Mouse (Mus musculus) lung, postnatal 0 days (tissue): ENCODE measurements around the gene 5730455P16Rik. TPM values are rescaled to one million over a fixed set of nuclear protein-coding genes. Genes with fewer than 3 reads are reported as not detected.

ENCODE experiments used
- ATAC-seq: fragments of 200-750 bp; cut with Nextera tagmentation; 2 replicates; pipeline ENCODE4 v1.8.0; 2017; ENCODE audit warnings: moderate library complexity
- DNase-seq: peaks from one replicate; pipeline ENCODE4 v3.0.0-alpha.2; 2016; ENCODE audit warnings: low spot score
- H3K27ac ChIP-seq: fragments of 300-500 bp; sonication (generic); 2 replicates; pipeline ENCODE4 v1.5.1; 2014; ENCODE audit warnings: antibody characterized with exemption, mild to moderate bottlenecking, low read length, mixed read lengths
- H3K27me3 ChIP-seq: fragments of 300-500 bp; sonication (generic); replicated peaks from 2 replicates; pipeline ENCODE4 v1.6.1; 2014; ENCODE audit warnings: low read length, mixed read lengths; ENCODE audit not compliant: insufficient read depth
- H3K36me3 ChIP-seq: fragments of 300-500 bp; sonication (generic); 2 replicates; pipeline ENCODE4 v1.6.1; 2014; ENCODE audit warnings: low read length, mixed read lengths; ENCODE audit not compliant: insufficient read depth
- H3K4me1 ChIP-seq: fragments of 300-500 bp; sonication (generic); 2 replicates; pipeline ENCODE4 v1.6.1; 2014; ENCODE audit warnings: antibody characterized with exemption, low read depth, low read length, mixed read lengths; ENCODE audit not compliant: insufficient read depth
- H3K4me2 ChIP-seq: fragments of 300-500 bp; sonication (generic); replicated peaks from 2 replicates; pipeline ENCODE4 v1.6.1; 2014; ENCODE audit warnings: low read depth, mild to moderate bottlenecking, low read length, moderate library complexity, mixed read lengths
- H3K4me3 ChIP-seq: fragments of 300-500 bp; sonication (generic); 2 replicates; pipeline ENCODE4 v1.5.1; 2014; ENCODE audit warnings: low read depth, low read length
- H3K9ac ChIP-seq: fragments of 300-500 bp; sonication (generic); replicated peaks from 2 replicates; pipeline ENCODE4 v1.6.1; 2014; ENCODE audit warnings: low read depth, mild to moderate bottlenecking
- H3K9me3 ChIP-seq: fragments of 300-500 bp; sonication (generic); 2 replicates; pipeline ENCODE4 v1.6.1; 2016; ENCODE audit warnings: low read length, mixed read lengths
- CTCF ChIP-seq: IDR thresholded peaks from 2 replicates; pipeline ENCODE4 v1.5.1; 2016; ENCODE audit warnings: antibody characterized with exemption, mild to moderate bottlenecking
- EP300 ChIP-seq: IDR thresholded peaks from 2 replicates; pipeline ENCODE4 v1.6.1; 2016; ENCODE audit warnings: antibody characterized with exemption, mild to moderate bottlenecking, control low read depth
- WGBS: fragments of 180-500 bp; shearing (Covaris S2); extraction: QIAGEN DNeasy Blood & Tissue Kit; methylation state at CpG from one replicate; pipeline ENCODE4 v1.1.7; 2014; 5-methylcytosine and 5-hydroxymethylcytosine counted together
- polyA plus RNA-seq: library from polyadenylated mRNA; unstranded; fragments of >200 nt; fragmentation: Nextera tagmentation; extraction: Ambion mirVana; gene quantifications from 2 replicates; pipeline ENCODE4 v1.2.1, GENCODE M21; 2015

The 5730455P16Rik gene
- polyA plus RNA-seq, 1 experiment from 2014 or later, result 13.3 TPM

GRCm38 (mm10) chr11:80312049-80312448, 65.8 kb downstream of the 5730455P16Rik start:
- Histone ChIP-seq H3K9me3 (no peaks in the 10 kb centered on the region), H3K4me2 (no peak overlapping the region), H3K27ac (no peak overlapping the region), H3K4me1 (no peaks in the 10 kb centered on the region), H3K36me3 (no peaks in the 10 kb centered on the region), H3K9ac (no peak overlapping the region), H3K4me3 (no peak overlapping the region), H3K27me3 (no peaks in the 10 kb centered on the region)
- ATAC-seq (no peak), DNase-seq (no peak)
- no peak for TF ChIP-seq EP300
- TF ChIP-seq CTCF, result no peak
- 35% methylated on average over 2 of the region's 2 CpGs for WGBS

- Histone ChIP-seq H3K4me2 (no peak overlapping the region), H3K27ac (no peak overlapping the region), H3K4me3 (no peak overlapping the region), H3K27me3 (no peaks in the 10 kb centered on the region), H3K4me1 (no peaks in the 10 kb centered on the region), H3K9me3 (no peaks in the 10 kb centered on the region), H3K9ac (no peak overlapping the region), H3K36me3 (no peaks in the 10 kb centered on the region)
- ATAC-seq (no peak), DNase-seq (no peak)
- 60% methylated on average over 4 of the region's 4 CpGs for WGBS
- TF ChIP-seq EP300, result no peak
- TF ChIP-seq CTCF, result no peak
Measured at GRCm38 (mm10) chr11:80311271-80311670, 66.6 kb downstream of the 5730455P16Rik start.

Other genes with a start within 250 kb of the 5730455P16Rik start
- gene Tefm, start 235.9 kb downstream of the 5730455P16Rik start, polyA plus RNA-seq, result 17.8 and 19.5 TPM in 2 replicates
- gene Adap2, start 223.9 kb downstream of the 5730455P16Rik start, polyA plus RNA-seq, result 8.4 and 12.4 TPM in 2 replicates
- 13.7 and 16.1 TPM in 2 replicates for gene Rnf135, start 194.2 kb downstream of the 5730455P16Rik start, polyA plus RNA-seq
- 38.2 and 44.9 TPM in 2 replicates for gene Rhot1, start 169.0 kb downstream of the 5730455P16Rik start, polyA plus RNA-seq
- gene Rhbdl3, start 77.1 kb downstream of the 5730455P16Rik start, polyA plus RNA-seq, result 0.86 and 1.3 TPM in 2 replicates
- 120 and 125 TPM in 2 replicates for gene Zfp207, start 5.2 kb upstream of the 5730455P16Rik start, polyA plus RNA-seq
- 173 and 190 TPM in 2 replicates for gene Psmd11, start 50.6 kb upstream of the 5730455P16Rik start, polyA plus RNA-seq
- 0.39 and 0.48 TPM in 2 replicates for gene Cdk5r1, start 99.0 kb upstream of the 5730455P16Rik start, polyA plus RNA-seq